Mouse (Mus musculus): ENCODE measurements at regions not wholly inside any gene's neighbourhood (a gene's known extent, or its start where the extent isn't known, plus 50 kb on each side); places are given as distances from the start of the nearest gene placed in this dataset.

- no peak for DNase-seq
Observed at GRCm38 (mm10) chr9:46443191-46444095, 123.7 kb upstream of the 4931429L15Rik start.

- DNase-seq: no peak
Observed at GRCm38 (mm10) chr9:46442739-46443181, 123.0 kb upstream of the 4931429L15Rik start.

GRCm38 (mm10) chr9:46440226-46440625, 120.4 kb upstream of the 4931429L15Rik start:
- no peak for DNase-seq

GRCm38 (mm10) chr9:46434700-46435099, 114.9 kb upstream of the 4931429L15Rik start:
- no peak for DNase-seq

- no peak for DNase-seq
Observed at GRCm38 (mm10) chr9:46433716-46434115, 113.9 kb upstream of the 4931429L15Rik start.

GRCm38 (mm10) chr9:46431053-46431452, 111.3 kb upstream of the 4931429L15Rik start:
- no peak for DNase-seq

- DNase-seq: no peak
Observed at GRCm38 (mm10) chr9:46423184-46423967, 103.6 kb upstream of the 4931429L15Rik start.

- no peak for DNase-seq
Observed at GRCm38 (mm10) chr9:46421688-46422274, 102.0 kb upstream of the 4931429L15Rik start.

- no peak for DNase-seq
Observed at GRCm38 (mm10) chr9:46411686-46412085, 91.9 kb upstream of the 4931429L15Rik start.

GRCm38 (mm10) chr9:46408776-46409175, 89.0 kb upstream of the 4931429L15Rik start:
- no peak for DNase-seq

- DNase-seq: no peak
Observed at GRCm38 (mm10) chr9:46406606-46407005, 86.8 kb upstream of the 4931429L15Rik start.

GRCm38 (mm10) chr9:46396591-46396990, 76.8 kb upstream of the 4931429L15Rik start:
- DNase-seq: peak; percentile 50

- no peak for DNase-seq
Observed at GRCm38 (mm10) chr9:46395156-46395765, 75.5 kb upstream of the 4931429L15Rik start.

GRCm38 (mm10) chr9:46394239-46394638, 74.5 kb upstream of the 4931429L15Rik start:
- DNase-seq: no peak

GRCm38 (mm10) chr9:46392641-46393321, 73.0 kb upstream of the 4931429L15Rik start:
- DNase-seq: peak; percentile 64

GRCm38 (mm10) chr9:46389741-46390140, 70.0 kb upstream of the 4931429L15Rik start:
- peak; percentile 61 for DNase-seq

- DNase-seq: no peak
Observed at GRCm38 (mm10) chr9:46388677-46389676, 69.2 kb upstream of the 4931429L15Rik start.

- no peak for DNase-seq
Observed at GRCm38 (mm10) chr9:46386333-46386732, 66.5 kb upstream of the 4931429L15Rik start.

GRCm38 (mm10) chr9:46381342-46381741, 61.6 kb upstream of the 4931429L15Rik start:
- DNase-seq: no peak

GRCm38 (mm10) chr9:46379453-46379852, 59.7 kb upstream of the 4931429L15Rik start:
- DNase-seq: no peak

- DNase-seq: no peak
Observed at GRCm38 (mm10) chr9:46378339-46378738, 58.6 kb upstream of the 4931429L15Rik start.
